Mouse (Mus musculus) limb, embryonic 14.5 days (tissue): ENCODE measurements around the gene Dnah2. TPM values are rescaled to one million over a fixed set of nuclear protein-coding genes. Genes with fewer than 3 reads are reported as not detected.

Source experiments
- ATAC-seq: fragments of 200-750 bp; cut with Nextera tagmentation; 2 replicates; pipeline ENCODE4 v1.8.0; 2017; ENCODE audit warnings: low read depth, moderate number of reproducible peaks, moderate TSS enrichment; ENCODE audit not compliant: low FRiP score
- DNase-seq: peaks from one replicate; pipeline ENCODE4 v3.0.0-alpha.2; 2015; ENCODE audit warnings: low spot score
- H3K27ac ChIP-seq: fragments of 300-500 bp; sonication (generic); replicated peaks from 2 replicates; pipeline ENCODE4 v1.5.1; 2014; ENCODE audit warnings: low read depth, mild to moderate bottlenecking, low read length, moderate library complexity, mixed read lengths
- H3K27me3 ChIP-seq: fragments of 300-500 bp; sonication (generic); 2 replicates; pipeline ENCODE4 v1.6.1; 2014; ENCODE audit warnings: low read length, mixed read lengths; ENCODE audit not compliant: control insufficient read depth, insufficient read depth
- H3K36me3 ChIP-seq: fragments of 300-500 bp; sonication (generic); 2 replicates; pipeline ENCODE4 v1.6.1; 2014; ENCODE audit warnings: mild to moderate bottlenecking, low read length, moderate library complexity, mixed read lengths; ENCODE audit not compliant: control insufficient read depth, insufficient read depth
- H3K4me1 ChIP-seq: fragments of 300-500 bp; sonication (generic); 2 replicates; pipeline ENCODE4 v1.6.1; 2014; ENCODE audit warnings: antibody characterized with exemption, low read length, mixed read lengths; ENCODE audit not compliant: control insufficient read depth, insufficient read depth
- H3K4me2 ChIP-seq: fragments of 300-500 bp; sonication (generic); replicated peaks from 2 replicates; pipeline ENCODE4 v1.6.1; 2014; ENCODE audit warnings: low read depth, mild to moderate bottlenecking, low read length, moderate library complexity; ENCODE audit not compliant: severe bottlenecking
- H3K4me3 ChIP-seq: fragments of 300-500 bp; sonication (generic); replicated peaks from 2 replicates; pipeline ENCODE4 v1.5.1; 2014; ENCODE audit warnings: low read length
- H3K9ac ChIP-seq: fragments of 300-500 bp; sonication (generic); 2 replicates; pipeline ENCODE4 v1.6.1; 2014; ENCODE audit warnings: mild to moderate bottlenecking, low read depth, low read length, moderate library complexity; ENCODE audit not compliant: severe bottlenecking
- H3K9me3 ChIP-seq: fragments of 300-500 bp; sonication (generic); 2 replicates; pipeline ENCODE4 v1.6.1; 2016; ENCODE audit warnings: low read length; ENCODE audit not compliant: control insufficient read depth
- POLR2A ChIP-seq: fragments of 200-500 bp; IDR thresholded peaks from 2 replicates; pipeline ENCODE4 v1.8.0; 2012; ENCODE audit warnings: inconsistent platforms, mild to moderate bottlenecking, moderate library complexity, borderline replicate concordance; ENCODE audit not compliant: insufficient read depth, insufficient read length; ENCODE audit errors: extremely low read depth
- WGBS: fragments of 180-500 bp; shearing (Covaris S2); extraction: QIAGEN DNeasy Blood & Tissue Kit; methylation state at CpG from one replicate; pipeline ENCODE4 v1.1.7; 2014; 5-methylcytosine and 5-hydroxymethylcytosine counted together
- polyA plus RNA-seq, 2 experiments: library from polyadenylated mRNA; depleted of rRNA in 1 of 2; stranded (reverse) in 1 of 2; unstranded in 1 of 2; fragments of >200 nt; fragmentation: Nextera tagmentation in 1 of 2; extraction: Ambion mirVana in 1 of 2; gene quantifications; 2 replicates each; pipeline versions ENCODE4 v1.2.1 to v1.2.3; 2012 to 2014

The Dnah2 gene
- polyA plus RNA-seq, 2 experiments: 4.2 to 4.7 TPM

DNA sequence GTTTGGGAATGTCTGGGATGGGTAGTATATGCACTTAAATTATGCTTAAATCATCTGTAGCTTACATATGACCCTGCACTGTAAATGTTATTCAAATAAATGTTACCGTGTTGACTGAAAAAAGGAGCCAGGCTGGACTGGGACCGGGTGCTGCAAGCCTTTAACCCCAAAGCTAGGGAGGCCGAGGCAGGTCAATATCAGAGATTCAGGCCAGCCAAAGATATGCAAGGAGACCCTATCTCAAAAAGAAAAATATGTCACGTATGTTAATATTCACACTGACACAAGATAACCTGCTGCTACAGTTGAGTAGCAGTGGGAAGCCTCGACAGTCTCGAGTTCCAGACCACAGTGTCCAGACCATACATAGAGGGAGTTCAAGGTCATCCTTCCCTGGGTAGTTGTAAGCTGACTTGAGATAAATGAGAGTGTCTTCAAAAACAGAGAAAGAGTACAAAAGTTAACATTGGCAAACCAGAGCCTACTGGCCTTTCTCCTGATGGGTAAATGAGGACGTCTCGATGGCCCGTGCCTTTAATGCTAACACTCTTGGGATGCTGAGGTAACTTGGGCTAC, 33.4 kb upstream of the Dnah2 start:
- DNase-seq (no peak), ATAC-seq (no peak)
- Histone ChIP-seq H3K4me3 (peak overlapping the region; percentile 83), H3K4me2 (peak overlapping the region; percentile 73), H3K27me3 (no peaks in the 10 kb centered on the region), H3K36me3 (peaks cover 25% of the 10 kb centered on the region), H3K27ac (no peak overlapping the region), H3K4me1 (peaks cover 18% of the 10 kb centered on the region), H3K9ac (peak overlapping the region; percentile 81), H3K9me3 (no peaks in the 10 kb centered on the region)
- WGBS: 69% methylated on average over 9 of the region's 9 CpGs
- TF ChIP-seq POLR2A: no peak

DNA sequence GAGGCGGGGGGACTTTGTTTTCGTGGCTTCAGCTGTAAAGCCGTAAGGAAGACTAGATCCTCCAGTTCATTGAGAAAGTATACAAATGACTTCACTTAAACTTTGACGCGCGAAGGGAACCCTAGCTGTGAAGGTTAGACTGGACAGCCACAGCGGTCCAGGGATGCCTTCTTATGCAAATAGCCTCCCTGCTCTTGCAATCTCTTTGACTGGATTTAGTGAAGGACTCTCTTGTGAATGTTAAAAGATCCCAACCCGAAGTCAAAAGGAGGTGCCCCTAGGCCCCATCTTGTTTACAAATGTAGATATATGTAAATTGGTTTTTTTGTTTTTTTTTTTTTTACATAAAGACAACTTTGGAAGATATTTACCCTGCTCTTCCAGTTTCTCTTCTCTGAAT, 32.9 kb upstream of the Dnah2 start:
- Histone ChIP-seq H3K4me2 (peak overlapping the region; percentile 73), H3K27ac (peak overlapping the region; percentile 90), H3K4me3 (peak overlapping the region; percentile 83), H3K4me1 (peaks cover 23% of the 10 kb centered on the region), H3K27me3 (no peaks in the 10 kb centered on the region), H3K36me3 (peaks cover 24% of the 10 kb centered on the region), H3K9me3 (no peaks in the 10 kb centered on the region), H3K9ac (peak overlapping the region; percentile 81)
- under 1% methylated on average over 8 of the region's 8 CpGs for WGBS
- DNase-seq (no peak), ATAC-seq (no peak)
- no peak for TF ChIP-seq POLR2A

DNA sequence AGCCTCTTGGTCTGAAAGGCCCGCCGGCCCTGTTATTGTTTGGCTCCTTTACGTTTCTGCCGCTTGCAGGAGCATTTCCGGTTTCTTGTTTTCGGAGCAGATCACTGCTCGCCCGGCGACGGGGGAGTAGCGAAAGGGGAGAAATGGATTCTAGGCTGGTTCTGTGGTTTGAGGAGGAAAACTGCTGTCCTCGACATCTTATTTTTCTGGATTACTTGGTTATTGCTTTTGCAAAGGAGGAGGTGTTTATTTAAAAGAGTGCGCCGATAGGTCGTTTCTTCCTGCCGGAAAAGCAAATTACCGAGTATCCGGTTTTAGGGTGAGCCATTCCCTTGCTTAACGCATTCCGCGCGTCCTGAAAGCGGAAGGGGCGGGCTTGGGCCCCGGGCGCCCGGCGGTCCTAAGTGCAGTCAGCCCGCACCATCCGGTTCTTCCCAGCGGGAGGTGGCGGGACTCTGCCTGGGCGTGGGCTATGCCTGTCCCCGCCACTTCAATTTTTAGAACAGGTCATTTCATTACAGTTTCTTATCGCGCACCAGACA, 32.3 kb upstream of the Dnah2 start:
- ATAC-seq: peak; percentile 83

DNA sequence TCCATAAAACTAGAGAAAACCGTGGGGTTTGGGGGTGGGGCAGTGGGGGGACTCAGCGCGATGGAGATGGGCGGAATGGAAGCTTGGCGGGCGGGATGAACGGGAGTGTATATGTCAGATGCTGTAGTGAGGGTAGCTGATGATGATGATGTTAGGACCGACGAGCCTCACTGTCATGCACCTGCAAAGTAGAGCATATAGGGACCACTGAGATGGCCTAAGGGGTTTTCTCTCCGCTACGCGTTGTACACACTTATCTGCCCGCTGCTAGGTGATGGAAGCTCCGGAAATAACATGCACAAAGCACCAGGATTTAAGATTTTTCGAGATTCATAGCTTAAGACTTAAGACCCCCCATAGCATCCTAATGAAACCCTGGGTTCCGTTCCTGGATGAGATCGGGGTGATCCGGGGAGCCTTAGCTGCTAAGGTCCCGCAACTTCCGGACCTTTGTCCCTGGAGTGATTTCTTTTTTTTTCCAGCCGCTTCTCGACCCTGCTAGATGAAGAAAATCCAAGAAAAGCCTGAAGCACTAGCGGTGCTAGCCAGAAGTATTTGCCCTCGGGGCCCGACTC, 31.7 kb upstream of the Dnah2 start:
- Histone ChIP-seq H3K4me2 (peak overlapping the region; percentile 73), H3K36me3 (peaks cover 20% of the 10 kb centered on the region), H3K27ac (peak overlapping the region; percentile 90), H3K9ac (peak overlapping the region; percentile 81), H3K4me3 (peak overlapping the region; percentile 83), H3K9me3 (no peaks in the 10 kb centered on the region), H3K27me3 (no peaks in the 10 kb centered on the region), H3K4me1 (peaks cover 23% of the 10 kb centered on the region)
- WGBS: 0% methylated on average over 25 of the region's 25 CpGs
- no peak for TF ChIP-seq POLR2A
- DNase-seq: no peak
- ATAC-seq: no peak

More for the DNA sequence above, 32.3 kb upstream of the Dnah2 start:
- Histone ChIP-seq H3K4me3 (peak overlapping the region; percentile 83), H3K9me3 (no peaks in the 10 kb centered on the region), H3K4me2 (peak overlapping the region; percentile 73), H3K27ac (peak overlapping the region; percentile 90), H3K36me3 (peaks cover 22% of the 10 kb centered on the region), H3K27me3 (no peaks in the 10 kb centered on the region), H3K9ac (peak overlapping the region; percentile 81), H3K4me1 (peaks cover 23% of the 10 kb centered on the region)
- TF ChIP-seq POLR2A: peak; percentile 43; the same call in 1 of the 2 replicates
- WGBS: under 1% methylated on average over 36 of the region's 36 CpGs
- peak; percentile 96 for DNase-seq

DNA sequence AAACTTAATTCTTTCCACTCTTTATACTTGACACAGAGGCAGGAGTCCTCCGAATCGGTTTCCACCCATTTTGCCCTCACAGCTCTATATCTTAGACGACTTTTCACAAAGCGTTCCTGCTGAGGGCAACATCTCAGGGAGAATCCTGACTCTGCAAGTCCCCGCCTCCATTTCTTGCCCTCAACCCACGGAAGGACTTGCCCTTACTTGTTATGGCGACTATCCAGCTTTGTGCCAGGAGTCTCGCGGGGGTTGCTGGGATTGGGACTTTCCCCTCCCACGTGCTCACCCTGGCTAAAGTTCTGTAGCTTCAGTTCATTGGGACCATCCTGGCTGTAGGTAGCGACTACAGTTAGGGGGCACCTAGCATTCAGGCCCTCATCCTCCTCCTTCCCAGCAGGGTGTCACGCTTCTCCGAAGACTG, 31.2 kb upstream of the Dnah2 start, which contains the start of the genes Wrap53 and Trp53:
Gene Wrap53 (minus strand): TSS at position 165 of the 424 bp plus-strand sequence.
Gene Trp53 (plus strand): TSS at position 269 of the 424 bp plus-strand sequence.
- peaks cover 23% of the 10 kb centered on the region for H3K4me1 ChIP-seq
- H3K27me3 ChIP-seq: no peaks in the 10 kb centered on the region
- peaks cover 24% of the 10 kb centered on the region for H3K36me3 ChIP-seq
- under 1% methylated on average over 13 of the region's 13 CpGs for WGBS
- H3K27ac ChIP-seq: peak within 1 kb of the TSS; percentile 90
- peak within 1 kb of the TSS; percentile 73 for H3K4me2 ChIP-seq
- H3K9ac ChIP-seq: peak within 1 kb of the TSS; percentile 81
- H3K9me3 ChIP-seq: no peaks in the 10 kb centered on the region
- DNase-seq: peak; percentile 96
- ATAC-seq: peak; percentile 67
- H3K4me3 ChIP-seq: peak within 1 kb of the TSS; percentile 83
- peak; percentile 56; the same call in 1 of the 2 replicates for TF ChIP-seq POLR2A
